Mouse (Mus musculus) MEL (cell line): ENCODE measurements at regions not wholly inside any gene's neighbourhood (a gene's known extent, or its start where the extent isn't known, plus 50 kb on each side); places are given as distances from the start of the nearest gene placed in this dataset.

Experiments used
- DNase-seq: peaks from one replicate; pipeline ENCODE4 v3.0.0; 2011; ENCODE audit warnings: low read depth, low spot score
- H3K27ac ChIP-seq: 2 replicates; pipeline ENCODE4 v1.5.1; 2012; ENCODE audit warnings: low read depth, mild to moderate bottlenecking, control low read depth, low read length, moderate library complexity; ENCODE audit not compliant: control insufficient read depth
- H3K27me3 ChIP-seq, 2 experiments: fragments of 150-350 bp in 1 of 2; sonication (generic) in 1 of 2; 2 replicates each; pipeline ENCODE4 v1.6.1; 2012; ENCODE audit warnings: low read length in 2 of 2, mild to moderate bottlenecking in 2 of 2, improper control_type of control experiment in 1 of 2, moderate library complexity in 1 of 2; ENCODE audit not compliant: insufficient read depth in 2 of 2, control insufficient read depth in 1 of 2
- H3K36me3 ChIP-seq, 2 experiments: 2 replicates each; pipeline ENCODE4 v1.6.1; 2012 to 2014; ENCODE audit warnings: low read length in 2 of 2, improper control_type of control experiment in 1 of 2, inconsistent platforms in 1 of 2, mild to moderate bottlenecking in 1 of 2; ENCODE audit not compliant: insufficient read depth in 2 of 2, control insufficient read depth in 1 of 2
- H3K4me1 ChIP-seq, 2 experiments: fragments of 150-350 bp in 1 of 2; sonication (generic) in 1 of 2; 2 replicates each; pipeline ENCODE4 v1.6.1; 2012; ENCODE audit warnings: low read length in 2 of 2, improper control_type of control experiment in 1 of 2, mild to moderate bottlenecking in 1 of 2; ENCODE audit not compliant: insufficient read depth in 2 of 2, control insufficient read depth in 1 of 2
- H3K4me3 ChIP-seq, 2 experiments: fragments of 150-350 bp in 1 of 2; sonication (generic) in 1 of 2; 2 replicates each; pipeline ENCODE4 v1.5.1; 2012; ENCODE audit warnings: low read depth in 2 of 2, low read length in 2 of 2, mild to moderate bottlenecking in 2 of 2, moderate library complexity in 2 of 2, control low read depth in 1 of 2, improper control_type of control experiment in 1 of 2; ENCODE audit not compliant: control insufficient read depth in 1 of 2, insufficient read depth in 1 of 2
- H3K79me2 ChIP-seq: 2 replicates; pipeline ENCODE4 v1.6.1; 2012; ENCODE audit warnings: mild to moderate bottlenecking, low read length, moderate library complexity; ENCODE audit not compliant: control insufficient read depth, poor library complexity, insufficient read depth
- H3K9ac ChIP-seq: 2 replicates; pipeline ENCODE4 v1.6.1; 2012; ENCODE audit warnings: low read depth, mild to moderate bottlenecking, control low read depth, low read length, moderate library complexity; ENCODE audit not compliant: control insufficient read depth, poor library complexity, severe bottlenecking
- H3K9me3 ChIP-seq: fragments of 150-350 bp; sonication (generic); replicated peaks from 2 replicates; pipeline ENCODE4 v1.6.1; 2012; ENCODE audit warnings: mild to moderate bottlenecking, low read length, improper control_type of control experiment, moderate library complexity; ENCODE audit not compliant: insufficient read depth
- BHLHE40 ChIP-seq: IDR thresholded peaks from 2 replicates; pipeline ENCODE4 v1.6.1; 2012; ENCODE audit warnings: low read depth, mild to moderate bottlenecking, inconsistent platforms, low read length, improper control_type of control experiment, borderline replicate concordance
- CHD1 ChIP-seq: IDR thresholded peaks from 2 replicates; pipeline ENCODE4 v1.6.1; 2012; ENCODE audit warnings: low read depth, mild to moderate bottlenecking, inconsistent platforms, low read length, improper control_type of control experiment
- CHD2 ChIP-seq: IDR thresholded peaks from 2 replicates; pipeline ENCODE4 v1.6.1; 2011; ENCODE audit warnings: low read length, improper control_type of control experiment
- CTCF ChIP-seq, 3 experiments: IDR thresholded peaks in 2 of 3; conservative IDR thresholded peaks in 1 of 3; 2 replicates each; pipeline ENCODE4 v1.5.1; 2011 to 2012; ENCODE audit warnings: low read length in 3 of 3, low read depth in 2 of 3, mild to moderate bottlenecking in 2 of 3, improper control_type of control experiment in 1 of 3, inconsistent platforms in 1 of 3, mixed read lengths in 1 of 3, moderate library complexity in 1 of 3; ENCODE audit not compliant: control insufficient read depth in 1 of 3, insufficient read depth in 1 of 3, poor library complexity in 1 of 3, severe bottlenecking in 1 of 3
- E2F4 ChIP-seq: IDR thresholded peaks from 2 replicates; pipeline ENCODE4 v1.6.1; 2011; ENCODE audit warnings: low read depth, low read length, improper control_type of control experiment, borderline replicate concordance
- ELF1 ChIP-seq: IDR thresholded peaks from 2 replicates; pipeline ENCODE4 v1.6.1; 2014; ENCODE audit warnings: low read depth, mild to moderate bottlenecking, inconsistent platforms, low read length, improper control_type of control experiment, moderate library complexity
- GABPA ChIP-seq: IDR thresholded peaks from 2 replicates; pipeline ENCODE4 v1.6.1; 2012; ENCODE audit warnings: low read depth, mild to moderate bottlenecking, inconsistent platforms, low read length, improper control_type of control experiment, moderate library complexity
- HCFC1 ChIP-seq: IDR thresholded peaks from 2 replicates; pipeline ENCODE4 v1.6.1; 2012; ENCODE audit warnings: low read depth, mild to moderate bottlenecking, inconsistent platforms, low read length, improper control_type of control experiment, moderate library complexity
- JUND ChIP-seq: IDR thresholded peaks from 2 replicates; pipeline ENCODE4 v1.6.1; 2011; ENCODE audit warnings: low read depth, mild to moderate bottlenecking, improper control_type of control experiment, low read length
- KAT2A ChIP-seq: conservative IDR thresholded peaks from 2 replicates; pipeline ENCODE4 v1.6.1; 2012; ENCODE audit warnings: low read depth, low read length, improper control_type of control experiment, inconsistent platforms
- MAZ ChIP-seq: IDR thresholded peaks from 2 replicates; pipeline ENCODE4 v1.6.1; 2012; ENCODE audit warnings: low read depth, mild to moderate bottlenecking, inconsistent platforms, low read length, improper control_type of control experiment
- NELFE ChIP-seq: IDR thresholded peaks from 2 replicates; pipeline ENCODE4 v1.6.1; 2011; ENCODE audit warnings: low read depth, low read length, improper control_type of control experiment
- NRF1 ChIP-seq: IDR thresholded peaks from 2 replicates; pipeline ENCODE4 v1.6.1; 2014; ENCODE audit warnings: low read depth, mild to moderate bottlenecking, inconsistent platforms, low read length, improper control_type of control experiment, moderate library complexity; ENCODE audit not compliant: poor library complexity, insufficient read depth, severe bottlenecking
- POLR2A ChIP-seq, 2 experiments: IDR thresholded peaks; 2 replicates each; pipeline ENCODE4 v1.6.1; 2011 to 2012; ENCODE audit warnings: low read length in 2 of 2, mild to moderate bottlenecking in 2 of 2, control low read depth in 1 of 2, improper control_type of control experiment in 1 of 2, low read depth in 1 of 2, moderate library complexity in 1 of 2; ENCODE audit not compliant: control insufficient read depth in 1 of 2, insufficient read depth in 1 of 2, poor library complexity in 1 of 2
- POLR2AphosphoS5 ChIP-seq: IDR thresholded peaks from 2 replicates; pipeline ENCODE4 v1.6.1; 2012; ENCODE audit warnings: low read depth, borderline replicate concordance, mild to moderate bottlenecking, inconsistent platforms, low read length, moderate library complexity, mixed read lengths
- RAD21 ChIP-seq: IDR thresholded peaks from 2 replicates; pipeline ENCODE4 v1.6.1; 2011; ENCODE audit warnings: mild to moderate bottlenecking, low read depth, low read length, improper control_type of control experiment
- RCOR1 ChIP-seq: IDR thresholded peaks from 2 replicates; pipeline ENCODE4 v1.6.1; 2012; ENCODE audit warnings: low read depth, mild to moderate bottlenecking, inconsistent platforms, low read length, improper control_type of control experiment
- SIN3A ChIP-seq: IDR thresholded peaks from 2 replicates; pipeline ENCODE4 v1.6.1; 2012; ENCODE audit warnings: low read length, improper control_type of control experiment, inconsistent platforms
- SMC3 ChIP-seq: IDR thresholded peaks from 2 replicates; pipeline ENCODE4 v1.6.1; 2011; ENCODE audit warnings: low read depth, low read length, improper control_type of control experiment
- TAL1 ChIP-seq: IDR thresholded peaks from 2 replicates; pipeline ENCODE4 v1.6.1; 2012; ENCODE audit warnings: mild to moderate bottlenecking, inconsistent platforms, low read length, moderate library complexity, mixed read lengths
- TBP ChIP-seq: IDR thresholded peaks from 2 replicates; pipeline ENCODE4 v1.8.0; 2011; ENCODE audit warnings: low read depth, low read length, improper control_type of control experiment
- UBTF ChIP-seq: IDR thresholded peaks from 2 replicates; pipeline ENCODE4 v1.6.1; 2012; ENCODE audit warnings: low read depth, mild to moderate bottlenecking, inconsistent platforms, low read length, improper control_type of control experiment, moderate library complexity, borderline replicate concordance; ENCODE audit not compliant: insufficient read depth
- USF1 ChIP-seq: IDR thresholded peaks from 2 replicates; pipeline ENCODE4 v1.6.1; 2014; ENCODE audit warnings: low read depth, mild to moderate bottlenecking, inconsistent platforms, low read length, improper control_type of control experiment, moderate library complexity
- USF2 ChIP-seq, 2 experiments: IDR thresholded peaks; 2 replicates each; pipeline ENCODE4 v1.6.1; 2011 to 2012; ENCODE audit warnings: improper control_type of control experiment in 2 of 2, low read length in 2 of 2, borderline replicate concordance in 1 of 2, inconsistent platforms in 1 of 2, low read depth in 1 of 2, mild to moderate bottlenecking in 1 of 2; ENCODE audit not compliant: insufficient read depth in 1 of 2
- ZC3H11A ChIP-seq: IDR thresholded peaks from 2 replicates; pipeline ENCODE4 v1.6.1; 2012; ENCODE audit warnings: low read depth, mild to moderate bottlenecking, inconsistent platforms, low read length, improper control_type of control experiment
- ZNF384 ChIP-seq: IDR thresholded peaks from 2 replicates; pipeline ENCODE4 v1.6.1; 2012; ENCODE audit warnings: low read depth, mild to moderate bottlenecking, inconsistent platforms, low read length, improper control_type of control experiment

DNA sequence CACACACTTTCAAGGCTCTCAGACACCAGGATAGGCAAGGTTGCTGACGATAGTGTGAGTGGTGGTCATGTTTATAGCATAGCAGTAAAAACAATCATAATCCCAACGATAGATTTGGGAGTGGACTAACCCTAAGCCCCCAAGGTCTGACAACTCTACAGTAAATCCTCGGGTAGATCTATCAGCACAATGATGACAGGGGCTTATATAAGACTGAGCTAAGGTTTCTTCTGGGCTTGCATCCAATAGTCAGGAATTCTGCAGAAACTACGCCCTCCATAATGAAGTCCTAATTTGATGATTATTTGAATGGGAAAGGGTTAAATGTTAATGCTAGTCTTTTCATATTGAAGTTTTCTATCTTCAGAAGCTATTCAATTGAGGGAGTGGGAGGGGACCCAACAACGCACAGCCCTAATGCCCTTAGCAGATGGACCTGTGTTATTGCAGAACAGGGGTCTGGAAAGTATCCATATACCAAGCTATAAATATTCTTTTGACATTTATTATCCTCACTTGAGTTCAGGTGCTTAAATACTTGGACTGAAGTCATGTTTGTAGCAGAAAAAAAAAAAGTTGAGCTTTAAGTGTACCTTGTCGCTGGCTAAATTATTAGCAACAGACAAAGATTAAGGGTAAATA lies 311.8 kb upstream of the Spag17 start:
- Histone ChIP-seq H3K79me2 (no peaks in the 10 kb centered on the region), H3K27me3 (no peaks in the 10 kb centered on the region), H3K9me3 (no peaks in the 10 kb centered on the region), H3K27ac (no peak overlapping the region), H3K36me3 (no peaks in the 10 kb centered on the region), H3K9ac (no peak overlapping the region), H3K4me3 (no peak overlapping the region), H3K4me1 (no peaks in the 10 kb centered on the region)
- TF ChIP-seq SIN3A (no peak), HCFC1 (no peak), ZC3H11A (no peak), KAT2A (no peak), TAL1 (no peak), MAZ (no peak), JUND (no peak), ELF1 (no peak), TBP (no peak), BHLHE40 (no peak), USF1 (no peak), E2F4 (no peak), POLR2A (IDR thresholded peaks at IDR 0.05; ENCODE audit: control insufficient read depth in 1 of 2, insufficient read depth in 1 of 2, low read depth in 1 of 2, low read length in 2 of 2, poor library complexity in 1 of 2) (no peak), UBTF (no peak), SMC3 (no peak), NRF1 (no peak), ZNF384 (no peak), CHD1 (no peak), NELFE (no peak), RCOR1 (no peak)
- no peak for DNase-seq

DNA sequence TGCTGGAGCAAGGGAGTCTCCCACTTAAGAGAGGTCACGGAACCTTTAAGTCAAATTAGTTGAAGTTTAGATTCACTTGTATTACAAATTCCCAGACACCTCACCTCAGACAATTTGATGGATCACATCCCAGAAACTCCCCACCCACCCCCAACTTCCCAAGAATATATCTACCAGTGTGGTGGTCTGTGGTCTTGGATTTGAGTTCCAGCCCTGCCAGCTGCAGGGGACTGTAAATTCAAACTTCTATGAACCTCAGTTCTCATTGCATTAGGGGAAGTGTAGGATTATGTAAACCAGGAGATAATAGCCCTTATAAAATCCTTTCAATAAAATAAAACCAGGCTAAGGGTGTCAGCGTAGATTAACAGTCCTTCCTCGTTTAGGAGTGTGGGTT lies 311.2 kb upstream of the Spag17 start:
- no peaks in the 10 kb centered on the region for H3K36me3 ChIP-seq
- no peak overlapping the region for H3K9ac ChIP-seq
- no peaks in the 10 kb centered on the region for H3K27me3 ChIP-seq
- H3K4me3 ChIP-seq: no peak overlapping the region
- no peaks in the 10 kb centered on the region for H3K4me1 ChIP-seq
- H3K27ac ChIP-seq: no peak overlapping the region
- no peaks in the 10 kb centered on the region for H3K9me3 ChIP-seq
- no peak for DNase-seq
- TF ChIP-seq CHD1 (no peak), CTCF (IDR thresholded peaks at IDR 0.05 in 2 of 3, conservative IDR thresholded peaks at IDR 0.05 in 1 of 3; ENCODE audit: control insufficient read depth in 1 of 3, insufficient read depth in 1 of 3, low read depth in 2 of 3, low read length in 3 of 3, poor library complexity in 1 of 3, severe bottlenecking in 1 of 3) (no peak), RAD21 (no peak), POLR2AphosphoS5 (no peak), USF2 (IDR thresholded peaks at IDR 0.05; ENCODE audit: borderline replicate concordance in 1 of 2, insufficient read depth in 1 of 2, low read depth in 1 of 2, low read length in 2 of 2) (no peak), E2F4 (no peak), ZC3H11A (no peak), ELF1 (no peak), USF1 (no peak), CHD2 (no peak), SIN3A (no peak), MAZ (no peak), SMC3 (no peak), TBP (no peak), UBTF (no peak), GABPA (no peak), KAT2A (no peak)
- H3K79me2 ChIP-seq: no peaks in the 10 kb centered on the region
